Mouse (Mus musculus): ENCODE measurements at regions not wholly inside any gene's neighbourhood (a gene's known extent, or its start where the extent isn't known, plus 50 kb on each side); places are given as distances from the start of the nearest gene placed in this dataset.

- in situ Hi-C loops (cut with MboI; ENCODE audit: low pct_unique_long_range_greater_than_20kb in 1 of 2, low sequenced_read_pairs in 2 of 2, unreplicated experiment in 1 of 2): no loop called here
Measured at GRCm38 (mm10) chr10:70826706-70827105, 170.9 kb upstream of the Phyhipl start.

- in situ Hi-C loops (cut with MboI; ENCODE audit: low pct_unique_long_range_greater_than_20kb in 1 of 2, low sequenced_read_pairs in 2 of 2, unreplicated experiment in 1 of 2): no loop called here
Measured at GRCm38 (mm10) chr10:70825451-70825850, 169.7 kb upstream of the Phyhipl start.

DNA sequence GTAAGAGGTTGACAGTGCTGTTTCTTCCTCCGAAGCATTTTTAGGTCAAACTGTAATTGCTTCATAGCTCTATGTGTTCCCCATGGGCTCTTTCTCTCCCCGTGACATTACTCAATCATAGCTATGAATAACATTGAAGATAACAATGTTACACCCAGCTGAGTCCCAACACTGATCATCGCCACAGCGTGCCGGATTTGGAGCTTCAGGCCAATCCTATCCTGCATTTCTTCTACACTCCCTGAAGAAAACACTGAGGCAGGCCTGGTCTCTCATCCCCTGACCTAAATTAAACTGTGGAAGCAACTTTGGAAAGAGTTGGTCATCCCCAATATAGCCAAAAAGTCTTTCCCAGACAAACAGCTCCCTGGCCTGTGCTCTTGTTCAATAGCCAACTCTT, 168.7 kb upstream of the Phyhipl start:
- in situ Hi-C loops (cut with MboI; ENCODE audit: low pct_unique_long_range_greater_than_20kb in 1 of 2, low sequenced_read_pairs in 2 of 2, unreplicated experiment in 1 of 2): loop anchor here (25.0 kb wide), 2 partner anchors 237 to 512 kb away; no protein-coding TSS in a partner anchor

- in situ Hi-C loops (cut with MboI; ENCODE audit: low pct_unique_long_range_greater_than_20kb in 1 of 2, low sequenced_read_pairs in 2 of 2, unreplicated experiment in 1 of 2): loop anchor here (25.0 kb wide), 2 partner anchors 233 to 508 kb away; no protein-coding TSS in a partner anchor
Measured at GRCm38 (mm10) chr10:70819951-70820350, 164.2 kb upstream of the Phyhipl start.

DNA sequence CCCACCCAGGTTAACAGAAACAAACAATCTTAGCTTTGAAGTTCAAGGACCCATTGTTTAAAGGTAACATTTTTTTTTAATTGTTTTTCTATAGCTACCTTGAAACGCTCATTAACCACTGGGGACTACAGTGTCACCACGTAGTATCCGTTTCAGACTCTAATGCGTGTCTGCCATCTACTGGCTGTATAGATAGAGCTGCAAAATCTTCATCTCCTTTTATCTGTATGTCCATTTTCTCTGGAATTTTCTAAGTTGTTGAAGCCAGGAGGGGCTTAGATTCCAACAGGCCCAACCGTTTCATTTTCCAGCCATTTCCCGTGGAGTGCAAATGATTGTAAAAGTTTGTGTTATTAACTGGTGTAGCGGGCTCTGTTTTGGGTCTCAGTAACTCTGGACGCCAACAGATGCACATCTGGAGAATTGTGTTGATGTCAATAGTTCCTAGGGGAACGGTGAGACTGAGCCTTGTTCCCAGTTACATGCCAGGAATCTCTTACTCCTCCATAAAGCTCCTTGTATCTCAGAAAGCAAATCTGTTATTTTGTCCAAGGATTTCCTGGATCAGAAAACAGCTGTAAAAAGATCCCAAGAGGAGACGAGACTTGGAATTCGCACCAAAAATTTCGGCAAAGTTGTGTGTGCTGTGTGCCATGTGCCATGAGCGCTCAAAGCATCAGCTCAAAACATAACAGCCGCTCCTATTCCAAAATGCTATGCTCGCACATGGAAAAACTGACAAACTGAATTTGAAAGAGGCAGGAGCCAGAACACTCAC, 158.8 kb upstream of the Phyhipl start:
- in situ Hi-C loops (cut with MboI; ENCODE audit: low pct_unique_long_range_greater_than_20kb in 1 of 2, low sequenced_read_pairs in 2 of 2, unreplicated experiment in 1 of 2): loop anchor here (25.0 kb wide), 2 partner anchors 227 to 502 kb away; no protein-coding TSS in a partner anchor

DNA sequence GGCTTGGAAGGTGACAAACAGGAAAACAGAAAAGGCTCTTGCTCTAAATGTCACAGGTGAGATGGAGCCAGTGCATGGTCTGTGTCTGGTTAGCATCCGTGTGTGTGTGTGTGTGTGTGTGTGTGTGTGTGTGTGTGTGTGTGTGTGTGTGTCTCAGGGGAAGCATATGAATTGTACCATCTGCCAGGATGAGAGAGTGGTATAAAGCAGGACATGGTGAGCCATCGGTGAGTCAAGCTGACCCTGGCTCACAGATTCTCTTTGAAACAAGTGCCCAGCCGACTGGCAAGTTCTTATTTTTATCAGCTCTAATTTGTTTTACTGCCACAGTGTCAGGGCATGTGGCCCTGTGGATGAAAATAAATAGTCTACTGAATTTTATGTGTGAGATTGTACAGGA, 153.6 kb upstream of the Phyhipl start:
- in situ Hi-C loops (cut with MboI; ENCODE audit: low pct_unique_long_range_greater_than_20kb in 1 of 2, low sequenced_read_pairs in 2 of 2, unreplicated experiment in 1 of 2): loop anchor here (25.0 kb wide), 2 partner anchors 222 to 497 kb away; no protein-coding TSS in a partner anchor

DNA sequence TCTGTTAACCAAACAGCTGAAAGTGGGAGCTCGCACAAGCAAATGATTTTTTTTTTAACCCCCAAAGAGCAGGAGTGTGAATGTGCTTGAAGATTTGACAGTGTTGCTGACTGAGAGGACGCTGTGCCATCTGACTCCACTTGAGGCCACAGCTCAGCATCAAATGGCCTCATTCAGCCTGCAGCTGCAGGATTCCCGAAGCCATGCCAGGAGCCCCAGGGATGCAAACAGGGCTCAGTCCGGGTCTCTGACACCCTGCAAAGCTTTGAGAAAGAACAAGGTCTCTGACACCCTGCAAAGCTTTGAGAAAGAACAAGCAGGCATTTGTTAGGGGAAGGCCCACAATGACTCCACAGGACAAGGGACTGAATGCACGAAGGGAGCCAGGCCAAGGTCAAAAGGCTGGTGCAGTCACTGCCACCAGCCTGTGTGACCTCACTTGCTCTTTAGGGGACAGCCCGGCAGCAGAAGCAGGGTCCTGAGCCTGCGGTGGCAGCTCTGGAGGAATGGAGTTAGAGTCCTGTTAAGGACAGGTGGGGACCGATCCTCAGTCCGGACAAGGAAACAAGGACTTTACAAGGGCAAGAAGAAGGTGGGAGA, 151.1 kb upstream of the Phyhipl start:
- in situ Hi-C loops (cut with MboI; ENCODE audit: low pct_unique_long_range_greater_than_20kb in 1 of 2, low sequenced_read_pairs in 2 of 2, unreplicated experiment in 1 of 2): loop anchor here (25.0 kb wide), 2 partner anchors 220 to 495 kb away; no protein-coding TSS in a partner anchor

DNA sequence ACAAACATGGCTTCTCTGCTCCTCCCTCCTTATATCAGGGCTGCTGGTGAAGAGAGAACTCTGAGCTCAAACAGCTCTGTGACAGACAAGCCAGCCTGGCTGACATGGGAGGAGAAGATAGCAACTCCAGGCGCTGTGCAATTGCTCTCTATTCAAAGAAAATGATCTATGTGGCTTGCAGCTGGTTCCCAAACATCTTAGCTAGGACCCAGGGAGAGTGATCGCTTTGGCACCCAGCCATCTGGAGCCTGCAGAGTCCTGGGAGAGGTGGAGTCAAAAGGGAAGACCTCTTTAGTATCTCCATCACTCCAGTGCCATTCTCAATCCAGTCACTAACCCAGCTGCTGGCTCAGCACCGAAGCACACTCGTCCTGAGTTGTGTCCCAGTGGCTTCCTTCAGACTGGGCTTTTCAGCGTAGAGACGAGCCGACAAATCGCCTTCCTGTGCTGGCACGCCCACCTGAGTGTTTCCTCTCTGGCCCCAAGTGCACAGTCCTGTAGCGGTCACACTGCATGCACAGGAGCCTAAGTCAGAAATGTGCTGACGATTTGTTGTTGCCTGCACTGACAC, 145.1 kb upstream of the Phyhipl start:
- in situ Hi-C loops (cut with MboI; ENCODE audit: low pct_unique_long_range_greater_than_20kb in 1 of 2, low sequenced_read_pairs in 2 of 2, unreplicated experiment in 1 of 2): loop anchor here (25.0 kb wide), 2 partner anchors 214 to 489 kb away; no protein-coding TSS in a partner anchor

- in situ Hi-C loops (cut with MboI; ENCODE audit: low pct_unique_long_range_greater_than_20kb in 1 of 2, low sequenced_read_pairs in 2 of 2, unreplicated experiment in 1 of 2): loop anchor here (25.0 kb wide), 2 partner anchors 213 to 488 kb away; no protein-coding TSS in a partner anchor
Measured at GRCm38 (mm10) chr10:70799906-70800305, 144.1 kb upstream of the Phyhipl start.

GRCm38 (mm10) chr10:70799191-70799742, 143.5 kb upstream of the Phyhipl start:
- in situ Hi-C loops (cut with MboI; ENCODE audit: low pct_unique_long_range_greater_than_20kb in 1 of 2, low sequenced_read_pairs in 2 of 2, unreplicated experiment in 1 of 2): no loop called here

GRCm38 (mm10) chr10:70788814-70789452, 133.2 kb upstream of the Phyhipl start:
- in situ Hi-C loops (cut with MboI; ENCODE audit: low pct_unique_long_range_greater_than_20kb in 1 of 2, low sequenced_read_pairs in 2 of 2, unreplicated experiment in 1 of 2): no loop called here

GRCm38 (mm10) chr10:70781036-70781435, 125.3 kb upstream of the Phyhipl start:
- in situ Hi-C loops (cut with MboI; ENCODE audit: low pct_unique_long_range_greater_than_20kb in 1 of 2, low sequenced_read_pairs in 2 of 2, unreplicated experiment in 1 of 2): no loop called here

DNA sequence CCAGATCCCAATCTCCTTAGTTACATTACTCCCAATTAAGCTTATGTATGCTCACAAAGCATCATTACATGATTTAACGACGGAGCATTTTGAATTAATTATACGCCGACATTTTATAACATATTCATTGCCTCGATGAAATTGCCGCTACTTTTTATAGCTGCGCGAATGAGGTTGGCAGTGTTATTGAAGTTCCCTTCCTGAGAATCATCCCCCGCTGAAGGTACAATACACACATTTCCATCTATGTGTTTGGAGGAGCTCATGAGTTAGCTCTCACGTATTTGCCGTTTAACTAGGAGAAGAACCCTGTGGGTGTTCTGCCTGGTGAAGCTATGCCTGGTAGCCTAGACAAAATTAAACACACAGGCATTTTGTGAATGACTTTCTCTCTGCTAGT, 122.8 kb upstream of the Phyhipl start:
- in situ Hi-C loops (cut with MboI; ENCODE audit: low pct_unique_long_range_greater_than_20kb in 1 of 2, low sequenced_read_pairs in 2 of 2, unreplicated experiment in 1 of 2): no loop called here

DNA sequence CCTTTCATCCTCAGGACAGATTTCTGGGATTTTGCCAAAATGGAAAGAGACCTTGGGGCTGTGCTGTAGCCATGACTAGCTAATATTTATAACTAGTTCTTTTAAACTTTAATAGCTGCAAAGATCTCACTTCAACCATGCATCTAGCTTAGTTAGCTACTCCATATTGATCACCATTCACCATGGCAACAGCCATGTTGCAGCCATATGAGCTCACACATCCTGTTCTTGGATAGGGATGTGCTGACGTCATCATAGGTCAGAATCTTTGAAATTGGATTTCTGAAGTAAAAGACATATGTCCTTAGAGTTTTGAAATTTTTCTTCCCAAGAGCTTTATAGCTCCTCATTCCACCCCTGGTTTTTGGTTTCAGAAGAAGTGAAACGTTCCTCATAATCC, 118.8 kb upstream of the Phyhipl start:
- in situ Hi-C loops (cut with MboI; ENCODE audit: low pct_unique_long_range_greater_than_20kb in 1 of 2, low sequenced_read_pairs in 2 of 2, unreplicated experiment in 1 of 2): no loop called here

GRCm38 (mm10) chr10:70774159-70774558, 118.4 kb upstream of the Phyhipl start:
- in situ Hi-C loops (cut with MboI; ENCODE audit: low pct_unique_long_range_greater_than_20kb in 1 of 2, low sequenced_read_pairs in 2 of 2, unreplicated experiment in 1 of 2): no loop called here

- in situ Hi-C loops (cut with MboI; ENCODE audit: low pct_unique_long_range_greater_than_20kb in 1 of 2, low sequenced_read_pairs in 2 of 2, unreplicated experiment in 1 of 2): no loop called here
Measured at GRCm38 (mm10) chr10:70767461-70767860, 111.7 kb upstream of the Phyhipl start.

GRCm38 (mm10) chr10:70766869-70767268, 111.1 kb upstream of the Phyhipl start:
- in situ Hi-C loops (cut with MboI; ENCODE audit: low pct_unique_long_range_greater_than_20kb in 1 of 2, low sequenced_read_pairs in 2 of 2, unreplicated experiment in 1 of 2): no loop called here

- in situ Hi-C loops (cut with MboI; ENCODE audit: low pct_unique_long_range_greater_than_20kb in 1 of 2, low sequenced_read_pairs in 2 of 2, unreplicated experiment in 1 of 2): no loop called here
Measured at GRCm38 (mm10) chr10:70766450-70766849, 110.7 kb upstream of the Phyhipl start.

GRCm38 (mm10) chr10:70763206-70763605, 107.4 kb upstream of the Phyhipl start:
- in situ Hi-C loops (cut with MboI; ENCODE audit: low pct_unique_long_range_greater_than_20kb in 1 of 2, low sequenced_read_pairs in 2 of 2, unreplicated experiment in 1 of 2): no loop called here

All from mouse embryonic stem cell (cell line).